Mouse (Mus musculus): ENCODE measurements around the gene Tbc1d14.
A peak's percentile ranks its signal among the peaks of the same experiment; 100 is the strongest.

Tbc1d14 gene

GRCm38 (mm10) chr5:36567627-36568026 lies 25.4 kb downstream of the Tbc1d14 start:
- TF ChIP-seq GATA4 (IDR thresholded peaks at IDR 0.05; ENCODE audit: insufficient replicate concordance, low read length), result no peak

- peak; percentile 68; the same call in 1 of the 2 replicates for TF ChIP-seq GATA4 (IDR thresholded peaks at IDR 0.05; ENCODE audit: insufficient replicate concordance, low read length)
Measured at GRCm38 (mm10) chr5:36564530-36564929, 28.5 kb downstream of the Tbc1d14 start.

GRCm38 (mm10) chr5:36563741-36564140 lies 29.3 kb downstream of the Tbc1d14 start:
- no peak for TF ChIP-seq GATA4 (IDR thresholded peaks at IDR 0.05; ENCODE audit: insufficient replicate concordance, low read length)

GRCm38 (mm10) chr5:36562791-36563445 lies 30.2 kb downstream of the Tbc1d14 start:
- TF ChIP-seq GATA4 (IDR thresholded peaks at IDR 0.05; ENCODE audit: insufficient replicate concordance, low read length), result no peak

GRCm38 (mm10) chr5:36561509-36561908 lies 31.6 kb downstream of the Tbc1d14 start:
- no peak for TF ChIP-seq GATA4 (IDR thresholded peaks at IDR 0.05; ENCODE audit: insufficient replicate concordance, low read length)

GRCm38 (mm10) chr5:36560490-36560889 lies 32.6 kb downstream of the Tbc1d14 start:
- no peak for TF ChIP-seq GATA4 (IDR thresholded peaks at IDR 0.05; ENCODE audit: insufficient replicate concordance, low read length)

GRCm38 (mm10) chr5:36559510-36560235 lies 33.4 kb downstream of the Tbc1d14 start:
- no peak for TF ChIP-seq GATA4 (IDR thresholded peaks at IDR 0.05; ENCODE audit: insufficient replicate concordance, low read length)

- no peak for TF ChIP-seq GATA4 (IDR thresholded peaks at IDR 0.05; ENCODE audit: insufficient replicate concordance, low read length)
Measured at GRCm38 (mm10) chr5:36559106-36559505, 34.0 kb downstream of the Tbc1d14 start.

GRCm38 (mm10) chr5:36558526-36558925 lies 34.5 kb downstream of the Tbc1d14 start:
- TF ChIP-seq GATA4 (IDR thresholded peaks at IDR 0.05; ENCODE audit: insufficient replicate concordance, low read length), result no peak

- no peak for TF ChIP-seq GATA4 (IDR thresholded peaks at IDR 0.05; ENCODE audit: insufficient replicate concordance, low read length)
Measured at GRCm38 (mm10) chr5:36557584-36558308, 35.3 kb downstream of the Tbc1d14 start.

GRCm38 (mm10) chr5:36556906-36557305 lies 36.2 kb downstream of the Tbc1d14 start:
- no peak for TF ChIP-seq GATA4 (IDR thresholded peaks at IDR 0.05; ENCODE audit: insufficient replicate concordance, low read length)

GRCm38 (mm10) chr5:36556289-36556688 lies 36.8 kb downstream of the Tbc1d14 start:
- TF ChIP-seq GATA4 (IDR thresholded peaks at IDR 0.05; ENCODE audit: insufficient replicate concordance, low read length), result no peak

GRCm38 (mm10) chr5:36554496-36554895 lies 38.6 kb downstream of the Tbc1d14 start:
- no peak for TF ChIP-seq GATA4 (IDR thresholded peaks at IDR 0.05; ENCODE audit: insufficient replicate concordance, low read length)

- no peak for TF ChIP-seq GATA4 (IDR thresholded peaks at IDR 0.05; ENCODE audit: insufficient replicate concordance, low read length)
Measured at GRCm38 (mm10) chr5:36553886-36554285, 39.2 kb downstream of the Tbc1d14 start.

GRCm38 (mm10) chr5:36553056-36553606 lies 39.9 kb downstream of the Tbc1d14 start:
- TF ChIP-seq GATA4 (IDR thresholded peaks at IDR 0.05; ENCODE audit: insufficient replicate concordance, low read length), result no peak

GRCm38 (mm10) chr5:36552391-36552790 lies 40.7 kb downstream of the Tbc1d14 start:
- no peak for TF ChIP-seq GATA4 (IDR thresholded peaks at IDR 0.05; ENCODE audit: insufficient replicate concordance, low read length)
